Mouse (Mus musculus) forebrain, embryonic 10.5 days (tissue): Measurements from ENCODE around the gene Srsf2. TPM values are rescaled to one million over a fixed set of nuclear protein-coding genes. Genes with fewer than 3 reads are reported as not detected.

ENCODE experiments used
- DNase-seq: peaks from one replicate; pipeline ENCODE4 v3.0.0-alpha.2; 2017; ENCODE audit warnings: low spot score; ENCODE audit errors: extremely low spot score
- H3K27ac ChIP-seq: fragments of 300-500 bp; sonication (generic); 2 replicates; pipeline ENCODE4 v1.5.1; 2016; ENCODE audit warnings: mild to moderate bottlenecking
- H3K27me3 ChIP-seq: fragments of 300-500 bp; sonication (generic); 2 replicates; pipeline ENCODE4 v1.6.1; 2016; ENCODE audit warnings: mild to moderate bottlenecking; ENCODE audit not compliant: poor library complexity, severe bottlenecking
- H3K36me3 ChIP-seq: fragments of 300-500 bp; sonication (generic); replicated peaks from 2 replicates; pipeline ENCODE4 v1.6.1; 2016; ENCODE audit warnings: mild to moderate bottlenecking, moderate library complexity
- H3K4me1 ChIP-seq: fragments of 300-500 bp; sonication (generic); 2 replicates; pipeline ENCODE4 v1.6.1; 2016
- H3K4me3 ChIP-seq: fragments of 300-500 bp; sonication (generic); 2 replicates; pipeline ENCODE4 v1.5.1; 2016; ENCODE audit warnings: mild to moderate bottlenecking, moderate library complexity
- H3K9me3 ChIP-seq: fragments of 300-500 bp; sonication (generic); 2 replicates; pipeline ENCODE4 v1.6.1; 2016; ENCODE audit warnings: mild to moderate bottlenecking, moderate library complexity
- WGBS: fragments of 180-500 bp; shearing (Covaris S2); methylation state at CpG from one replicate; pipeline ENCODE4 v1.1.7; 2016; 5-methylcytosine and 5-hydroxymethylcytosine counted together
- polyA plus RNA-seq: library from polyadenylated mRNA; unstranded; fragments of >200 nt; fragmentation: Nextera tagmentation; extraction: Ambion mirVana; gene quantifications from 2 replicates; pipeline ENCODE4 v1.2.1, GENCODE M21; 2016

The Srsf2 gene
- polyA plus RNA-seq, 1 experiment from 2014 or later: 901 TPM

- Histone ChIP-seq H3K4me3 (no peak overlapping the region), H3K27me3 (peaks cover 19% of the 10 kb centered on the region), H3K9me3 (no peaks in the 10 kb centered on the region), H3K36me3 (0 out of 2 replicates have a peak, but pooled peaks cover 2% of the 10 kb centered on the region), H3K4me1 (peaks cover 70% of the 10 kb centered on the region), H3K27ac (peak overlapping the region; percentile 40; the same call in 1 of the 2 replicates)
- no peak for DNase-seq
- 81% methylated on average over 8 of the region's 8 CpGs for WGBS
These were observed 43.4 kb downstream of the Srsf2 start for GRCm38 (mm10) chr11:116809520-116809919.

- H3K4me3 ChIP-seq: no peak overlapping the region
- WGBS: 79% methylated on average over 11 of the region's 11 CpGs
- no peak for DNase-seq
- H3K27me3 ChIP-seq: peaks cover 19% of the 10 kb centered on the region
- 0 out of 2 replicates have a peak, but pooled peaks cover 2% of the 10 kb centered on the region for H3K36me3 ChIP-seq
- H3K4me1 ChIP-seq: peaks cover 64% of the 10 kb centered on the region
- H3K9me3 ChIP-seq: no peaks in the 10 kb centered on the region
- H3K27ac ChIP-seq: peak overlapping the region; percentile 59; the same call in 1 of the 2 replicates
These were observed 44.0 kb downstream of the Srsf2 start for GRCm38 (mm10) chr11:116808811-116809395.

- peaks cover 19% of the 10 kb centered on the region for H3K27me3 ChIP-seq
- H3K27ac ChIP-seq: peak overlapping the region; percentile 27; the same call in 1 of the 2 replicates
- WGBS: 33% methylated on average over 7 of the region's 7 CpGs
- H3K36me3 ChIP-seq: 0 out of 2 replicates have a peak, but pooled peaks cover 2% of the 10 kb centered on the region
- H3K4me3 ChIP-seq: no peak overlapping the region
- H3K9me3 ChIP-seq: no peaks in the 10 kb centered on the region
- peak; percentile 84 for DNase-seq
- H3K4me1 ChIP-seq: peaks cover 56% of the 10 kb centered on the region
These were observed 44.8 kb downstream of the Srsf2 start for GRCm38 (mm10) chr11:116807938-116808606.

- no peak overlapping the region for H3K4me3 ChIP-seq
- no peak for DNase-seq
- 0 out of 2 replicates have a peak, but pooled peaks cover 2% of the 10 kb centered on the region for H3K36me3 ChIP-seq
- 83% methylated on average over 3 of the region's 3 CpGs for WGBS
- peak overlapping the region; percentile 27; the same call in 1 of the 2 replicates for H3K27ac ChIP-seq
- peaks cover 50% of the 10 kb centered on the region for H3K4me1 ChIP-seq
- H3K9me3 ChIP-seq: no peaks in the 10 kb centered on the region
- H3K27me3 ChIP-seq: peaks cover 19% of the 10 kb centered on the region
These were observed 45.4 kb downstream of the Srsf2 start for GRCm38 (mm10) chr11:116807526-116807925.

- Histone ChIP-seq H3K27me3 (peaks cover 19% of the 10 kb centered on the region), H3K4me3 (no peak overlapping the region), H3K9me3 (no peaks in the 10 kb centered on the region), H3K4me1 (peaks cover 46% of the 10 kb centered on the region), H3K36me3 (0 out of 2 replicates have a peak, but pooled peaks cover 2% of the 10 kb centered on the region), H3K27ac (no peak overlapping the region)
- no peak for DNase-seq
- 68% methylated on average over 7 of the region's 7 CpGs for WGBS
These were observed 45.8 kb downstream of the Srsf2 start for GRCm38 (mm10) chr11:116807116-116807515.

GRCm38 (mm10) chr11:116806136-116807071 lies 46.5 kb downstream of the Srsf2 start:
- H3K4me3 ChIP-seq: no peak overlapping the region
- no peak for DNase-seq
- 0 out of 2 replicates have a peak, but pooled peaks cover 2% of the 10 kb centered on the region for H3K36me3 ChIP-seq
- H3K27me3 ChIP-seq: peaks cover 19% of the 10 kb centered on the region
- H3K4me1 ChIP-seq: peaks cover 39% of the 10 kb centered on the region
- no peak overlapping the region for H3K27ac ChIP-seq
- no peaks in the 10 kb centered on the region for H3K9me3 ChIP-seq
- 93% methylated on average over 15 of the region's 15 CpGs for WGBS

- DNase-seq: no peak
- no peaks in the 10 kb centered on the region for H3K27me3 ChIP-seq
- H3K4me3 ChIP-seq: no peak overlapping the region
- H3K9me3 ChIP-seq: no peaks in the 10 kb centered on the region
- 83% methylated on average over 5 of the region's 5 CpGs for WGBS
- peaks cover 11% of the 10 kb centered on the region for H3K4me1 ChIP-seq
- no peak overlapping the region for H3K27ac ChIP-seq
- H3K36me3 ChIP-seq: no peaks in the 10 kb centered on the region
These were observed 50.2 kb downstream of the Srsf2 start for GRCm38 (mm10) chr11:116802709-116803108.

GRCm38 (mm10) chr11:116801106-116801505 lies 51.8 kb downstream of the Srsf2 start:
- H3K27me3 ChIP-seq: no peaks in the 10 kb centered on the region
- no peak for DNase-seq
- H3K27ac ChIP-seq: 0 out of 2 replicates have a peak overlapping the region, but pooled peaks have one; percentile 30
- 77% methylated on average over 5 of the region's 5 CpGs for WGBS
- H3K9me3 ChIP-seq: no peaks in the 10 kb centered on the region
- H3K4me1 ChIP-seq: peaks cover 4% of the 10 kb centered on the region; the same call in 1 of the 2 replicates
- H3K36me3 ChIP-seq: no peaks in the 10 kb centered on the region
- H3K4me3 ChIP-seq: no peak overlapping the region

Other genes starting within 250 kb of the Srsf2 start
- gene Rhbdf2, start 226.1 kb downstream of the Srsf2 start, polyA plus RNA-seq: 3.5 and 4.0 TPM in 2 replicates
- gene Prcd, start 199.6 kb downstream of the Srsf2 start, polyA plus RNA-seq: 0.62 and 1.1 TPM in 2 replicates
- gene Cygb, start 198.8 kb downstream of the Srsf2 start, polyA plus RNA-seq: 2.5 and 2.9 TPM in 2 replicates
- not detected in 2 replicates for gene St6galnac1, start 77.6 kb downstream of the Srsf2 start, polyA plus RNA-seq
- gene Mxra7, start 25.0 kb downstream of the Srsf2 start, polyA plus RNA-seq: 16.5 and 18.2 TPM in 2 replicates
- gene Mettl23, start 9.8 kb downstream of the Srsf2 start, polyA plus RNA-seq: 64.3 and 66.5 TPM in 2 replicates
- gene Jmjd6, start 9.6 kb downstream of the Srsf2 start, polyA plus RNA-seq: 91.1 and 106 TPM in 2 replicates
- 18.9 and 24.7 TPM in 2 replicates for gene Mfsd11, start 654 bp downstream of the Srsf2 start, polyA plus RNA-seq
- 3.3 and 3.7 TPM in 2 replicates for gene Mgat5b, start 65.8 kb upstream of the Srsf2 start, polyA plus RNA-seq